Mouse (Mus musculus) fat pad, adult 2 months (tissue): Measurements from ENCODE around the gene Lce1a1.
"Not testable (repeated sequence)": the region's sequence is repeated elsewhere in the genome, so short reads cannot be mapped to it uniquely, and the experiment has no call there.

ENCODE experiments used
- DNase-seq: peaks from one replicate; pipeline ENCODE4 v3.0.0-alpha.2; 2011; ENCODE audit warnings: low read depth, low spot score; ENCODE audit errors: extremely low read depth

The Lce1a1 gene

GRCm38 (mm10) chr3:92648207-92648606 lies at the start of gene Lce1a1:
Gene Lce1a1 (minus strand): TSS chr3:92648307.
- DNase-seq: no peak

GRCm38 (mm10) chr3:92694613-92695012 lies 46.5 kb upstream of the Lce1a1 start:
- no peak for DNase-seq

DNA sequence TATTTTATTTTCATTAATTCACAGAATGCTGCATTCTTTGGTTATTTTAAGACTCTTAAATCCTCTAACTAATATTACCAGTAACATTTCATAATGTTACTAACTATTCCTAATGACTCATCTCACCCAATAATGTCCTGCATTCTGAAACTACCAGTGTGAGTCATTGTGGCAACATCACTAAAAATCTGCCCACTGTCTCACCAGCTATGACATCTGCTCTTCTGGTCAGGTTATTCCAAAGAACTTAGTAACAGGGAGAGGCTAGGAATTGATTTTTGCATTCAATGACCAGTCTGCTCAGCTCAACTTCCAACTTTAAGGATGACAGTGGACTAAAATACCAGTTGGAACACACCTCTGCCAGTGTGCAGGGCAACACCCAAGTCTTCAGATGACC lies 43.6 kb upstream of the Lce1a1 start:
- DNase-seq: no peak

GRCm38 (mm10) chr3:92689154-92689553 lies 41.0 kb upstream of the Lce1a1 start:
- DNase-seq: not testable (repeated sequence)

- DNase-seq: no peak
Measured at GRCm38 (mm10) chr3:92687110-92687509, 39.0 kb upstream of the Lce1a1 start, which contains the start of gene Lce1d. Gene Lce1d (minus strand): TSS chr3:92687210.

DNA sequence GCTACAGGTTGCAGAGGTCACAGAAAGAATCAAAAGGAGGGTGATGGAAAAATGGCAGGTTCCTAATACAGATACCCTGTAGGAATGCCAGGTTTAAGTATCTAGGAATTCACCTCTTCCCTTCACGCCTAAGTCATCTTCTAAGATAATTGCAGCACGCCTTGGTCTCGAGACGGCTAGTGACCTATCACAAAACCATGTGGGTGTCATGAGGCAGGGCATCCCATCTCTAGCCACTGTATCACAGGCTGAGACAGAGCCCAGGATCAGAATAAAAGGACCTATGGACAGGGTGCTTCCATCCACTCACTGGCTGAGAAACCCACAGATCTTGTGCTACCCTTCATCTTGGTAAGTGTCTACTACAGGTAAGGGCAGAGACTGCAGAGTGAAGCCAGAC lies 30.8 kb upstream of the Lce1a1 start, which contains the start of gene Lce1c:
TSS of gene Lce1c (plus strand) at position 301 of the 400 bp plus-strand sequence.
- DNase-seq: no peak

DNA sequence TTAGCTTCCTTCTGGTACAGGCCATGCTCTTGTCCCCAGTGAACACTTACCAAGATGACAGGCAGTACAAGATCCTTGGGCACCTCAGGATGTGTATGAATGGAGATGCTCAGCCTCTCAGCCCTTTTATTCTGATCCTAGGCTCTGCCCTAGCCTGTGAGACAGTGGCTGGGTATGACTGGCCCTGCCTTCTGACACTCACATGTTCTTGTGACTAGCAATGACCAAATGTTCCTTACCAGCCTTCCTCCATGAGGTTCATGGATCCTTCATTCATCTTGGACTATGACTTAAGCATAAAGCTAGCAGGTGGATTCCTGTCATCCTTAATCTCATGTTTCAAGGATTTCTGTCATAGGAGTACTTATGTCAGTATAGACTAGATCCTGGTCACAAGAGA lies 22.1 kb upstream of the Lce1a1 start, which contains the start of gene Lce1a2:
TSS of gene Lce1a2 (minus strand) at position 101 of the 400 bp plus-strand sequence.
- DNase-seq: no peak

GRCm38 (mm10) chr3:92656826-92657225 lies 8.7 kb upstream of the Lce1a1 start, which contains the start of gene Lce1b:
Gene Lce1b (minus strand): TSS chr3:92656926.
- DNase-seq: no peak

GRCm38 (mm10) chr3:92639854-92640253 lies 8.3 kb downstream of the Lce1a1 start:
- no peak for DNase-seq

DNA sequence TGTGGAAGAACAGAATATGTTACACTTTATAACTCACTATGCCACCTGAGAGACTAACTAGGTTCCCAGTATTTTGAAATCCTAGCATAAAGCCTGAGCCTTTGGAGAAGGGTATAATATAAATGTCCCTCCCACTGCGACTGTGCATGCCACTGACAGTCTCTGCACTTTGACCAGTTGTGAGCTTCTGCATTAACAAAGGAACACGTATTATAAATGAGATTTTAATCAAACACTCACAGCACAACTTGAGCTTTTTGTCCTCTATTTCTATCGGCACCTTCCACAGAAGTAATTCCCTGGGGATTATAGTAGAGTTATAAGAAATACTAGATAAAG lies 9.5 kb downstream of the Lce1a1 start:
- no peak for DNase-seq

DNA sequence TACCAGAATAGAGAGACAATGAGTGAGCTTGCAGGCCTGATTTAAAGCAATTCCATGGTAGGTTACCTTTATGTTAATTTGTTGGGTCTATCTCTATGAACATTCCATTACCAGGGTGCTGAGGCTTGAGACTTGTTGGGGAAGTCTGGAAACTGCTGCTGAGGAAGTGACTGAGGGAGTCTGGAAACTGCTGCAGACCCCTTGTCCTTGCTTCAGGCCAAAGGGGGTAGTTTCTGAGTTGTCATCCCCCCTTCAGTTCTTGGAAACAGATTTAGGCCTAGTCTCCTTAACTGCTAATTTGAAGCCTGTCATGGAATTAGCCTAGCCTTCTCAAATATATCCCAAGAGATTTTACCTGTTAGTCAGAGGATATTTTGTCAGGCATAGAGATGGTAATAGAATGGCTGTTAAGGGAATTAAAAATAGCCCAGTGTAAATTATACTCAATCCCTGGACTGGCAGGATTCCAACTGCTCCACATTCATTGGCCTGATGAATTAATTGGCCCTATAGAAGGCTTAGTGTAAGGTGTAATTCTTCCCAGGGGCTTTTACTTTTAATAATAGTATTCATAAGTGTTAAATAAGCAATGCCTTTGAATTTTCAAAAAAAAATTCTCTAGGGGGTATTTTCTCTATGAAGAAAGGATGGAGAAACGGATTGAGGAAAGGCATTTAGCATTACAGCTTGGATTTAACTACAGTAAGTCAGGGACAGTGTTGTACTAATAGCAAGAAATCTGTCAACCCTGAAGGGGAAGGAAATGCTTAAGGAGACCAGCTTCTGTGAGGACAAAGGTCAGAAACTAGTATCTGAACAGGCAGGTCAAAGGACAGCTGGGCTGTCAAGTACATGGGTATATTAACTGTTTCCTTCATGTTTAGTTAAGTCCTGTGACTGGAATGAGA lies 10.1 kb downstream of the Lce1a1 start:
- no peak for DNase-seq

- DNase-seq: no peak
Measured at GRCm38 (mm10) chr3:92621560-92621959, 26.5 kb downstream of the Lce1a1 start, which contains the start of gene Lce6a. Gene Lce6a (minus strand): TSS chr3:92621660.

GRCm38 (mm10) chr3:92609804-92610203 lies 38.3 kb downstream of the Lce1a1 start:
- DNase-seq: no peak

DNA sequence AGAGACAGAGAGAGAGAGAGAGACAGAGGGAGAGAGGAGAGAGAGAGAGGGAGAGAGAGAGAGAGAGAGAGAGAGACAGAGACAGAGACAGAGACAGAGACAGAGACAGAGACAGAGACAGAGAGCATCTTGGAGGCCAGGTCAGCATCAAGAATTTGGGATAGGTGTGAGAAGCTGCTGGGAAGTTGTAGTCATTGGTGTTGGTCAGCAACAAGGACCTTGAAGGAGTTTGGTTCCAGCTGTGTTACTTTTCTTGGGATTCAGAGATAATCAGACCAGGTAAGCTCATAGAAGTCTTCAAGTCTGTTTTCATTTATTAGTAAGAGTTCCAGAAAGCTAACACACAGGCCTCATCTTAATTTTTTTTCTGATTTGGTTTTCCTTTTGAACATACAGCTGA lies 40.7 kb downstream of the Lce1a1 start, which contains the start of gene 2210017I01Rik:
TSS of gene 2210017I01Rik (minus strand) at position 101 of the 400 bp plus-strand sequence.
- DNase-seq: no peak

- no peak for DNase-seq
Measured at GRCm38 (mm10) chr3:92602169-92602568, 45.9 kb downstream of the Lce1a1 start.

DNA sequence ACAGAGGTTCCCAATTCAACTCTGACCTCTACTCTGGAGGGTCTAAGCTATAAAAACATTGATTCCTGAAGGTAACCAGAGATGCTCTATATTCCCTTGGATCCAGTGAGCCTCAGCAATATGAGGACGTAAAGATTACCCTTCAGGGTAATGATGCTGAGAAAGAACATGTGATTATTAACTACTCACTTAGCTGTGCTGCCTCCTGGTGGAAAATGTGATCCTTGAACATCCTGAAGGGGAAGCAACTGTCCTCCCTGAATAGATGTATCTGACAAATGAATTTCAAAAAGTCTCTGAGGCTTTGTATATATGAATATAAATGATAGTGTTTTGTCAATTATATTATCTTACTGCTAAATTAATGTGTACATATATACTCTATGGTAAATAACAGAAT lies 47.7 kb downstream of the Lce1a1 start:
- no peak for DNase-seq

DNA sequence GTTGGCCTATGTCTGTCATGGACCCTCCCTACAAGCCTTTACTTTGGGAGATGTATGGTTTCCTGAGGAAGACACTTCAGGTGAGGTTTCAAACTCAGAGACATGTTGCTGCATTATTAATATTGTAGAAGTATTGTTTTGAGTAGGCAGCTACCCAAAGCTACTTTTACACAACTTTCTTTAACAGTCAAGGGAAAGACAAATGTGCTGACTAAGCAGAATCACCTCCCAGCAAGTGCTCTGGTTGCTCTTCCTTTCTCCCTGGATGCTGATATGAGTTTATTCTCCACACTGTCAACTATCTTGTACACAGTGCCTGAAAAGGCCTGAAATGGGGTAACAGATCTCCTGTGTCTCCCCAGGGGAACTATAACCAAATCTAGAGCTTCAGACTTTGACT lies 48.1 kb downstream of the Lce1a1 start:
- DNase-seq: no peak

DNA sequence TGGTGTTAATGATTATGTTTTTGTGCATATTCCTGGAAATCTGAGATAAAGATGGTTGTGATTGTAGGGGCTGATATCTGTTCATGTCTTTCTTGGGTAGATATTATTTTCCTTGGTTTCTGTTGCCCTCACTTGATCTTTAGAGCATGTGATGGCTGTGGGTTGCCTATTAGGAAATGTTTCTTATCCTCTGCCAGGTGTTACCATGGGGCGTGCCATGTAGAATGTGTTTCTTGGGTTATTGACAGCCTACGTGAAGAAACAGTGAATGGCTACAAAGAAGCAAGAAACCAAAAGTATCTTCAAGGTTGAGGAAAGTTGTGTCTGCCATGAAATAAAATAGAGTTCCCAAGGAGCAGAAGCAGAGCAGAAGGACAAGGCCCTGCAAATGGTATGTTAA lies 49.7 kb downstream of the Lce1a1 start:
- DNase-seq: peak; percentile 28
